Mouse (Mus musculus): Measurements from ENCODE around the gene Mrpl20.

The Mrpl20 gene

DNA sequence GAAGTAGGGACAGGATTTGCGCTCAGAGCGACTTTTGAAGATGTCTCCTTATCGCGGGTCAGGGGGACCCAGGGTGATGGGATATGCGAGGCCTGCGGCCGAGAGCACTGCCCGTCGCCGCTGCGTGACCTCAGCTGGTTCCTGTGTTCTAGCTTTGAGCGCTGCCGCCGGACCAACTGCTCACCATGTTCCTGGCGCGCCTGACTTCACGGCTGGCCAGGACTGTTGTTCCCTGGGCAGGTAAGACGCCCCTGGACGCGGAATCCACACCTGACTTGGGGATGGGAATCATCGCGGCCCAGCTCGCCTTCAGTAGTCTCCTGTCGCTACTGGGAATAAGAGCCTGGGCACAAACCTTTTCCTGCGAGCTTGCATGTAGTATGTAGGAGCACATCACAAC is 29.2 kb downstream of the Mrpl20 start:
- DNase-seq (ENCODE audit: low spot score in 2 of 2), result no peak

GRCm38 (mm10) chr4:155832321-155832720 is 29.6 kb downstream of the Mrpl20 start:
- no peak for DNase-seq (ENCODE audit: low spot score in 2 of 2)

DNA sequence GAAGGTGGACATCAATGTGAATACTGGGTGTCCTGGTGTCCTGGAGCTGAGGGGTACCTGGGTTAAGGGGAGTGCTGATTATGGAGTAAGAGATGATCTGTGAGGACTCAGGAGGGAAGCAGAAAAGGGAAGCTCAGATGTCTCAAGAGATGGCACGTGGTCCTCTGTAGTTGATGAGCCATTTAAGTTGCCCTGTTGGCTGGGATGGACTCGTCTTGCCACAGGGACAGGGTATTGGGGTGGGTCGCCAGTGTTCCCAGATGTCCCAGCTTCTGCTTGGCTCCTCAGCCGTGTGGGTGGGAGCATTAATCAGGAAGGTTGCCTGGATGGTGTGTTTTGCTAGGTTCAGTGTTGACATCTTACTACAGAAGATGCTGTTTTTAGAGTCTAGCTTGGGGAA is 30.6 kb downstream of the Mrpl20 start:
- no peak for DNase-seq (ENCODE audit: low spot score in 2 of 2)

DNA sequence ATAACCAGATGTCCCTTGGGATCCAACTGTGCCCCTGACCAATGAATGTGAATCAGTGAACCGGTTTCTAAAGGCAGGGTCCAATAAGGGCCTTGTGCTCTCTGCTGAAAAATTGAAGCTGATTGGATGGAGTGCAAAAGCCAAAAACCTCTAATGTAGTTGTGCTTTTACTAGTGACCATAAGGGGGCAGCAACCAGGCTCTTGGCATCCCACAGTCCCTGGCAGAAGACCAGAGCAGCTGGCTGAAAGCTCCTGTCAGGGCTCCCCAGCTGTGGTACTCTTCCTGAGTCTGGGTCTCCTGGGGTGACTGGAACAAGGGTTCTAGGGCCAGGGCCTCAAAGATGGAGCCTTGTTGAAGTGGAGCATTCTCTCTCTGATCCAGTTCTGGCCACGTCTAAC is 31.2 kb downstream of the Mrpl20 start:
- DNase-seq (ENCODE audit: low spot score in 2 of 2), result peak; percentile 84 to 88

GRCm38 (mm10) chr4:155837404-155838010 is 34.8 kb downstream of the Mrpl20 start:
- DNase-seq (ENCODE audit: low spot score in 2 of 2), result peak; percentile 79 to 80

GRCm38 (mm10) chr4:155838187-155839153 is 35.8 kb downstream of the Mrpl20 start:
- peak; percentile 67 to 71 for DNase-seq (ENCODE audit: low spot score in 2 of 2)

DNA sequence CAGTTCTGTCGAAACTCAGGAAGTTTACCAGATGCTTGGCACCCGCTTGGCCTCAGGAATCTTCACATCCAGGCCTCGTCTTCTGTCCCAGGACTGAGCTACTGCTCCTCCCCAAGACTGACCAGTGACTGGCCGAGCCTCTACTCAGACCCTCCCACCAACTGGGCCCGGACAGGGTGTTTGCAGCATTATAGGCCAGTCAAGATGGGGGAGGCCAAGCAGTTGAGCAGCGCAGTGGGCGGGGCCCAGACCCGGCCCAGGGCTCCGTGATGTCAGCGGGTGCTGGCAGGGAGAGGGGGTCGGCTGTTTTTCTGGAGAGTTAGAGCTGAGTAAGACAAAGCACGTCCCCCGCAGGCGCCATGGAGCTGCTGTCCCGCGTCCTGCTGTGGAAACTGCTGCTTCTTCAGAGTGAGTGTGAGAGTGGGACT is 36.8 kb downstream of the Mrpl20 start, which contains the start of gene Mxra8:
Gene Mxra8 (plus strand): TSS at position 198 of the 428 bp plus-strand sequence.
- peak; percentile 93 to 96 for DNase-seq (ENCODE audit: low spot score in 2 of 2)

GRCm38 (mm10) chr4:155840076-155841002 is 37.7 kb downstream of the Mrpl20 start:
- no peak for DNase-seq (ENCODE audit: low spot score in 2 of 2)

DNA sequence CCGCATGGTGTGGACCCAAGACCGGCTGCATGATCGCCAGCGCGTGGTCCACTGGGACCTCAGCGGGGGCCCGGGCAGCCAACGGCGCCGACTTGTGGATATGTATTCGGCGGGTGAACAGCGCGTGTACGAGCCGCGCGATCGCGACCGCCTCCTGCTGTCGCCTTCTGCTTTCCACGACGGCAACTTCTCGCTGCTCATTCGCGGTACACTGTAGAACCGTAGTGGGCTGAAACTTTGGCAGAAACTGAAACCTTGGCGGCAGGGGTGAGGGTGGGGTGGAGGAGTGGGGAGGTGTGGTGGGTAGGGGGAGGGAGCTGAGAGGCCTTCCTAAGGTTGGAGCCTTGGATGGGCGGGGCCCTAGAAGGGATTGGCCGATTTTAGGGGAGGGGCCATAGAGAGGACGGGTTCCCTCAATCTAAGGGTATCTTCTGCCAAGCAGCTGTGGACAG is 38.4 kb downstream of the Mrpl20 start:
- peak; percentile 69 to 70 for DNase-seq (ENCODE audit: low spot score in 2 of 2)

DNA sequence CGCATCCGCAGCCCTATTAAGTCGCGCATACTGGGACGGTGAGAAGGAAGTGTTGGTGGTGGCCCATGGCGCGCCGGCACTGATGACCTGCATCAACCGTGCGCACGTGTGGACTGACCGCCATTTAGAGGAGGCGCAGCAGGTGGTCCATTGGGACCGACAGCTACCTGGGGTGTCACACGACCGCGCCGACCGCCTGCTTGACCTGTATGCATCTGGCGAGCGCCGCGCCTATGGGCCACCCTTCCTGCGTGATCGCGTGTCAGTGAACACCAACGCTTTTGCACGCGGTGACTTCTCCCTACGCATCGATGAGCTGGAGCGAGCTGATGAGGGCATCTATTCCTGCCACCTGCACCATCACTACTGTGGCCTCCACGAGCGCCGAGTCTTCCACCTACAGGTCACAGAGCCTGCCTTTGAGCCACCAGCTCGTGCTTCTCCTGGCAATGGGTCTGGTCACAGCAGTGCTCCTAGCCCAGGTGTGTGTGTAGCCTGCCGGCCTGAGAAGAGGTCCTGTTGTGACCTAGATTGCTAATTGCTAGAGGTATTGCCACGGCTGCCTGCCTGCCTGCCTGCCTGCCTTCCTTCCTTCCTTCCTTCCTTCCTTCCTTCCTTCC is 39.1 kb downstream of the Mrpl20 start:
- DNase-seq (ENCODE audit: low spot score in 2 of 2), result no peak

DNA sequence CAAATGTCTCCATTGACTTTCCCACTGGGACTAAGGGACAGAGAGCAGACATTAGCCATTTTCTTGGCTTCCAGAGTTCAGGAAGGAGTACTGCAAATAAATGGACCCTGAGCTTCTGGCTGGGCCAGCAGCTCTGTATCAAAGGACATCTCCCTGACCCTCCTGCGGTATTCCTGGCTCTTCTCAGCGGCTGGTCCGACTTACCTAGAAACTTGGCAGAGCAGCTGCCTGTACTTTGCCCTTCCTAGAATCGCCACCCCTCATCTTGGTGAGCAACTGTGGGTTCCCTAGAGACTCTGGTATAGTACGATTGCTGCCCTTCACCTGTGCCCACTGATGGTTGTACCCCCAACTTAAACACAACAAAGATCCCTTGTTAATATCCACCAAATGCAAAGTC is 40.6 kb downstream of the Mrpl20 start:
- no peak for DNase-seq (ENCODE audit: low spot score in 2 of 2)

GRCm38 (mm10) chr4:155846871-155847578 is 44.3 kb downstream of the Mrpl20 start, which contains the start of gene Dvl1:
Dvl1 (plus strand) TSS chr4:155847402.
- peak; percentile 90 to 92 for DNase-seq (ENCODE audit: low spot score in 2 of 2)

DNA sequence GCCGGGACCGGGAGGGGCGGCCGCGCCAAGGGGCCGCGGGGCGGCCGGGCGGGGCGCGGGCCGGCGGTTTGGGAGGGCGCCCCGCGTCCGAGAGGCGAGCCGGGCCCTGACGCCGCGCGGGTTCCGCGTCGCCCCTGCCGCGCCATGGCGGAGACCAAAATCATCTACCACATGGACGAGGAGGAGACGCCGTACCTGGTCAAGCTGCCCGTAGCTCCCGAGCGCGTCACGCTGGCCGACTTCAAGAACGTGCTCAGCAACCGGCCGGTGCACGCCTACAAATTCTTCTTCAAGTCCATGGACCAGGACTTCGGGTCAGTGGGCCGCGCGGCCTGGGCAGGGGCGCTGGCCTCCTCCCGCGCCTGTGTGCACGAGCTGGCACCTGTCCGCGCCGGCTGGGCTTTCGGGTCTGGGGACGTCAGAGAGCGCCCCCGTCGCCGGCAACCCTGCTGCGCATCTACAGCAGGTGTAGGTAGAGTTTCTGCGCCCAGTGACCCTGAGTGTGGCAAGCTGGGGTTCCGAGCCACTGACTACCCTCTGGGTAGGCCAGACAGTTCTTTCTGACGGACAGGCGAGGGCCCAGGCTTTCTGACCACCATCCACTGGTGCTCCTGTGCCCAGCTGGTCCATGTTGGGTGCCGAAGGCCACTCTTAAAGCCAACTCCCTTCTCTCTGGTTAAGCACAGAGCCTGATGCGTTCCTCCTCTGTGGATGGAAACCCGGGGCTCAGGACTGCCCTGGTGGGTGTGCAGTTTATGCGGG is 45.1 kb downstream of the Mrpl20 start:
- DNase-seq (ENCODE audit: low spot score in 2 of 2), result no peak

DNA sequence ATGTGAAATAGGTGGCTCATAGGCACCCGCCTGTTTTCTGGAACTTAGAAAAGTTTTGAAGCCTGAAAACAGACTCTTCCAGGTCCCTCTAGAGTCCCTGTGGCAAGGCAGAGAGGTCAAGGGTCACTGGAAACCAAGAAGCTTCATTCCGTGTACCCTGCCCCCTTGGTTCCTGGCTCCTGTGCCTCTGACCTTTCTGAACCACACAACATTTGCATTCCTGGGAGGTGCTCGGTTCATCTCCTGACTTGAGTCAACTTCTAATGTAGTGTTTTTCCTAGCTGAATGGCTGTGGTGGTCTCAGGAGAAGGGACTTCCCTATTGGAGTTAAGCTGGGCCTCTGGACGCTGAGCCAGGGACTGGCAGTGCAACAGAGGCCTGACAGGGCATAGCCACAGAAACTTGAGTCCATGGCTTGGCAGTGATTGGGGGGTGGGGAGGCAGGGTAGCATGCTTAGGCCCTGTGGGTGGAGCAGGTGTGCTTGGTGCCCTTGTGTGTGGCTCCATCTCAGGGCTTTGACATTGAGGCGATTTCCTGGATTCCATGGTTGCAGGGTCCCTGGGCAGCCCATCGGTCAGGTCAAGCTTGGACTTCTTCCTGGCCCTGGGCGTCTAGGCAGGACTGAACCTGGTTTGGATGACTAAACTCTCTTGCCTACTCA is 45.9 kb downstream of the Mrpl20 start:
- DNase-seq (ENCODE audit: low spot score in 2 of 2), result no peak

- no peak for DNase-seq (ENCODE audit: low spot score in 2 of 2)
These were observed 46.7 kb downstream of the Mrpl20 start for GRCm38 (mm10) chr4:155849391-155849790.

DNA sequence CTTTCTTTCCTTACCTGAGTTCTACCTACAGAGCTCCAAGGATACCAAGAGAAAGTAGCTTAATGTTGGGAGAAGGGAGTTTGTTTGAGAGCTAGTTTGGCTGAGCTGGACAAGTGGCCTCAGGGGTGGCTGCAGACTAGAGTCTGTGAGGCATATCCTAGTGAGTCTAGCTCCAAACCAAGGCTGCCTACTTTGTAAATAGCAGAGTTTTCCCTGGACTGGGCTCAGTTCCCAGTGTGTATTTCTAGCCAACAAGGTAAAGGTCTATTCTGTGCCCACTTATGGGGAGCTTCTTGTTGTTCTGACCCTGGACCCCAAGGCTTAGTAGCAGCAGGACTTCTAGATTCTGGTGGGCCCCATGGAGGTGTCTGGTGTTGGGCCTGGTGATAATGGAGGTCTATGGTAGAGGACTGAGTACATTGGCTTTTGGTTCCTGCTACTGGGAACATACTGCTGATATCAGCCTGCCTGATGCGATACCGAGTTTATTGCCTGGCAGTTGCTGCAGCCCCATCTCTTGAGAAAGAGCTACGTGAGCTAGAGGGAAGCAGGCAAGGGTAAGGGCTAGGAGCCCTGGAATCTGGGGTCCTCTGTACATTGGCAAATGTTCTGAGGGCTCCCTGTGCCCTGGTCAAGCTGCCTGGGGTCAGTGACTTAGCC is 47.2 kb downstream of the Mrpl20 start:
- no peak for DNase-seq (ENCODE audit: low spot score in 2 of 2)

DNA sequence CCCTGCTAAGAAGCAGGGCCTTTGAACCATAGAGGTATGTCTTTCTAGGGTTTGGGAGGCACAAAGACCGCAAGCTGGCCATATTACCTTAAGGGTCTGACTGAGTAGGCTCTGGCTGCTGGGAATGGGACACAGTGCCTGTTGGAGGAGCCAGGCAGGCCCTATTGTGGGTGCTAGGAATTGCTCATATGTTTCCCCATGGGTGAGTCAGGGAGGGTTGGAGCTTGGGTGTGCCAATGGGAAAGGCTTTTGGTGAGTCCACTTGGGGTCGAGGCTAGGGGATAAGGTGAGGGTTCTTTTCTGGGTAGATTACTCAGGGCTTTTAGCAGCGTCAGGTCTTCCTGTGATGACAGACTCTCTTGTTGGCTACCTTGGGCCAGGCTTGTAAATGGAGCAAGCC is 48.7 kb downstream of the Mrpl20 start:
- DNase-seq (ENCODE audit: low spot score in 2 of 2), result no peak

- DNase-seq (ENCODE audit: low spot score in 2 of 2), result no peak
These were observed 49.3 kb downstream of the Mrpl20 start for GRCm38 (mm10) chr4:155851951-155852411.

- no peak for DNase-seq (ENCODE audit: low spot score in 2 of 2)
These were observed 50.7 kb downstream of the Mrpl20 start for GRCm38 (mm10) chr4:155853421-155853820.

Data from heart, adult 9 months (tissue).